ENCODE assay signal across 8 mouse cellular contexts in the genomic region with DNA sequence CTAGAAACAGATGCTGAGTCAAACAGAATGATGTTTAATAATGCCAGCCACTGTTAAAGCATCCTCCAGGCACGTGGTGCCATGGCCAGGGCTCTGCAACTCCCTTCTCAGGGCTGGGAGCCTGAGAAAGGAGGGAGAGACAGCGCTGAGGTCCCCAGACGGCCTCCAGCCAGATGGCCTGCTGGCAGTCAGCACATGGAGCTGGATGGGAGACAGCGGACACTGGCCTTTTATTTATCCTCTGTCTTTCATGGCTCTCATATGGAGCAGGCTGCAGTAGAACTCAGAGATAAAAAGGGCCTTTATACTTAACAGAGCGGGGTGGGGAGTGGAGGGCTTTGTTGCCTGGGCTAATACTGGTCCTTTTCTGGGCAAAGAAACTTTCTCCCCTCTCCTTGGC. TPM values are rescaled to one million over a fixed set of nuclear protein-coding genes. Genes with fewer than 3 reads are reported as not detected.
DNase-seq lines count a peak whose midpoint lies in the region; ATAC-seq lines count a peak whose summit lies in the region.

No protein-coding gene starts in this region.

- H3K9me3 ChIP-seq in heart, embryonic 14.5 days (ENCODE audit: control insufficient read depth, low read length), result no peaks in the 10 kb centered on the region
- H3K9me3 ChIP-seq in neural tube, embryonic 12.5 days, result no peaks in the 10 kb centered on the region

- peaks cover 66% of the 10 kb centered on the region for H3K36me3 ChIP-seq in heart, embryonic 14.5 days (ENCODE audit: control insufficient read depth, insufficient read depth, low read length)
- no peaks in the 10 kb centered on the region for H3K36me3 ChIP-seq in neural tube, embryonic 12.5 days

- H3K4me3 ChIP-seq in heart, embryonic 14.5 days (ENCODE audit: control insufficient read depth in 1 of 2, insufficient read depth in 1 of 2, low read depth in 1 of 2, low read length in 2 of 2), result no peak overlapping the region
- no peak overlapping the region for H3K4me3 ChIP-seq in neural tube, embryonic 12.5 days

- peaks cover 0 to 2% of the 10 kb centered on the region in 2 experiments; a peak in 1 of 4 replicates for H3K4me1 ChIP-seq in heart, embryonic 14.5 days (ENCODE audit: control insufficient read depth in 2 of 2, insufficient read depth in 2 of 2, low read length in 2 of 2)
- peaks cover 4% of the 10 kb centered on the region for H3K4me1 ChIP-seq in neural tube, embryonic 12.5 days

- 0 out of 2 replicates have a peak, but pooled peaks have one; percentile 40 for ATAC-seq in heart, embryonic 14.5 days (ENCODE audit: insufficient number of reproducible peaks, insufficient read depth, low FRiP score, low read depth)
- peak; percentile 74 for ATAC-seq in neural tube, embryonic 12.5 days (ENCODE audit: low FRiP score, low read depth)

- peak overlapping the region; percentile 9 to 37; a peak in 1 of 4 replicates for H3K27ac ChIP-seq in heart, embryonic 14.5 days (replicated peaks in 1 of 2; ENCODE audit: control insufficient read depth in 1 of 2, insufficient read depth in 1 of 2, low read depth in 2 of 2, low read length in 2 of 2)
- H3K27ac ChIP-seq in neural tube, embryonic 12.5 days, result no peak overlapping the region

- WGBS in heart, embryonic 14.5 days, result 51% methylated on average over 5 of the region's 5 CpGs
- 22% methylated on average over 5 of the region's 5 CpGs for WGBS in neural tube, embryonic 12.5 days

- intact Hi-C loops in left cerebral cortex, postnatal 10 days (cut with DNase I), result no loop called here

- peak; percentile 33 for DNase-seq in ovary, postnatal 14 days (ENCODE audit: low spot score)
- no peak for DNase-seq in ovary, postnatal 10 days (ENCODE audit: low spot score)
- peak; percentile 40 for DNase-seq in embryo, embryonic 11 days
- peak; percentile 23 to 60 for DNase-seq in left cerebral cortex, postnatal 10 days (ENCODE audit: extremely low spot score in 1 of 2, low spot score in 2 of 2)
- no peak for DNase-seq in T-cell, adult 2 months (ENCODE audit: low spot score)
- no peak for DNase-seq in adrenal gland, adult 2 months

- no peak overlapping the region for H3K4me2 ChIP-seq in heart, embryonic 14.5 days (ENCODE audit: low read length)
- H3K4me2 ChIP-seq in neural tube, embryonic 12.5 days (replicated peaks), result no peak overlapping the region

- no peak overlapping the region for H3K9ac ChIP-seq in heart, embryonic 14.5 days (ENCODE audit: low read length)
- H3K9ac ChIP-seq in neural tube, embryonic 12.5 days, result no peak overlapping the region

- H3K27me3 ChIP-seq in heart, embryonic 14.5 days (ENCODE audit: control insufficient read depth, insufficient read depth, low read length), result no peaks in the 10 kb centered on the region
- H3K27me3 ChIP-seq in neural tube, embryonic 12.5 days (replicated peaks), result no peaks in the 10 kb centered on the region

RNA-seq across cellular contexts. Expression of a gene that starts 43.7 kb away (rescaled TPM):
- polyA plus RNA-seq in heart, embryonic 14.5 days (2014; fragmentation: Nextera tagmentation; extraction: Ambion mirVana), result 85.4 and 88.8 TPM in 2 replicates
- total RNA-seq in left cerebral cortex, postnatal 10 days (2021), result 10 to 100 TPM; 26.0 to 27.1 TPM
- polyA plus RNA-seq in neural tube, embryonic 12.5 days (2016; fragmentation: Nextera tagmentation; extraction: Ambion mirVana), result 44.7 and 60.2 TPM in 2 replicates
- total RNA-seq in adrenal gland, adult 2 months (2021), result 10 to 100 TPM; 62.4 to 64.1 TPM
- 68.3 and 74.0 TPM in 2 replicates for polyA plus RNA-seq in adrenal gland, adult 2 months (2012; rRNA removed)

Comparison
In these comparisons a context has a peak if more than half of its experiments do, and no peak if none do; other contexts are left out.
1. DNase-seq: peak in ovary, postnatal 14 days (single experiment), embryo, embryonic 11 days (single experiment) and left cerebral cortex, postnatal 10 days (2 of 2); none in ovary, postnatal 10 days (single experiment), T-cell, adult 2 months (single experiment) and adrenal gland, adult 2 months (single experiment).